28 mouse cellular contexts compared by ENCODE assay signal in genomic region chr12:3907418-3907817, GRCm38 (mm10). TPM values are rescaled to one million over a fixed set of nuclear protein-coding genes. Genes with fewer than 3 reads are reported as not detected.
"Had no signal": no experiment of that assay in that cellular context is flagged by ENCODE, and none has a peak within 500 bp of the region (broad histone marks: within the 10 kb centered on the region; RNA-seq: fewer than 3 reads in every experiment).

No protein-coding gene starts in this region.

- H3K4me3 ChIP-seq: gastrocnemius, adult 2 months; heart, adult 2 months; heart, embryonic 13.5 days; heart, embryonic 15.5 days; hindbrain, embryonic 10.5 days; hindbrain, embryonic 12.5 days; kidney, embryonic 15.5 days; limb, embryonic 13.5 days; limb, embryonic 15.5 days; liver, embryonic 12.5 days had no signal

- H3K4me2 ChIP-seq: heart, embryonic 11.5 days; heart, embryonic 13.5 days; heart, embryonic 15.5 days; hindbrain, embryonic 12.5 days; hindbrain, embryonic 14.5 days; kidney, embryonic 15.5 days; limb, embryonic 13.5 days; limb, embryonic 15.5 days; liver, embryonic 12.5 days had no signal

- H3K27ac ChIP-seq: gastrocnemius, adult 2 months; heart, adult 2 months; heart, embryonic 13.5 days; heart, embryonic 15.5 days; hindbrain, embryonic 10.5 days; hindbrain, embryonic 12.5 days; hindbrain, embryonic 14.5 days; hindbrain, postnatal 0 days; kidney, embryonic 15.5 days; kidney, postnatal 0 days; limb, embryonic 13.5 days; limb, embryonic 15.5 days; liver, embryonic 12.5 days; liver, embryonic 14.5 days had no signal

- H3K9ac ChIP-seq: heart, embryonic 13.5 days; heart, embryonic 15.5 days; hindbrain, embryonic 12.5 days; hindbrain, embryonic 14.5 days; kidney, embryonic 15.5 days; limb, embryonic 13.5 days; limb, embryonic 15.5 days; liver, embryonic 12.5 days; liver, embryonic 14.5 days had no signal

- ATAC-seq: hindbrain, postnatal 0 days; intestine, embryonic 16.5 days; liver, embryonic 12.5 days had no signal

- DNase-seq: gastrocnemius, adult 2 months; gastrocnemius, postnatal 10 days; gastrocnemius, postnatal 25 days; heart, postnatal 4 days; kidney, adult 11 months; kidney, adult 2 months; kidney, adult 9 months; kidney, postnatal 14 days; kidney, postnatal 36 days; layer of hippocampus, adult 9-11 months; layer of hippocampus, postnatal 36 days; left cerebral cortex, postnatal 4 days had no signal

- H3K4me1 ChIP-seq: heart, embryonic 15.5 days; hindbrain, embryonic 10.5 days; hindbrain, embryonic 12.5 days; kidney, embryonic 15.5 days; limb, embryonic 15.5 days; liver, embryonic 12.5 days had no signal

- H3K27me3 ChIP-seq: heart, embryonic 13.5 days; heart, embryonic 15.5 days; hindbrain, embryonic 12.5 days; kidney, embryonic 15.5 days; limb, embryonic 13.5 days; limb, embryonic 15.5 days; liver, embryonic 12.5 days had no signal

- H3K9me3 ChIP-seq: heart, embryonic 13.5 days; heart, embryonic 15.5 days; hindbrain, embryonic 10.5 days; hindbrain, embryonic 12.5 days; kidney, embryonic 15.5 days; limb, embryonic 13.5 days; limb, embryonic 15.5 days; liver, embryonic 12.5 days had no signal

RNA-seq across cellular contexts. Expression of gene Pomc, which starts 47.3 kb away (rescaled TPM):
- polyA plus RNA-seq: liver, adult 2 months had no signal
